Mouse (Mus musculus) lung, embryonic 14.5 days (tissue): ENCODE results near the gene Pth2. TPM values are rescaled to one million over a fixed set of nuclear protein-coding genes. Genes with fewer than 3 reads are reported as not detected.
A peak's percentile ranks its signal among the peaks of the same experiment; 100 is the strongest.

Experiments
- ATAC-seq: fragments of 200-750 bp; cut with Nextera tagmentation; 2 replicates; pipeline ENCODE4 v1.8.0; 2017; ENCODE audit warnings: mild to moderate bottlenecking, moderate TSS enrichment, moderate library complexity; ENCODE audit not compliant: insufficient read depth
- DNase-seq: peaks from one replicate; pipeline ENCODE4 v3.0.0-alpha.2; 2015
- H3K27ac ChIP-seq: fragments of 300-500 bp; sonication (generic); 2 replicates; pipeline ENCODE4 v1.5.1; 2014; ENCODE audit warnings: low read depth, mild to moderate bottlenecking, moderate library complexity
- H3K27me3 ChIP-seq: fragments of 300-500 bp; sonication (generic); 2 replicates; pipeline ENCODE4 v1.6.1; 2014; ENCODE audit warnings: low read length, control low read depth; ENCODE audit not compliant: insufficient read depth
- H3K36me3 ChIP-seq: fragments of 300-500 bp; sonication (generic); 2 replicates; pipeline ENCODE4 v1.6.1; 2014; ENCODE audit warnings: control low read depth; ENCODE audit not compliant: insufficient read depth
- H3K4me1 ChIP-seq: fragments of 300-500 bp; sonication (generic); 2 replicates; pipeline ENCODE4 v1.6.1; 2014; ENCODE audit warnings: antibody characterized with exemption, control low read depth; ENCODE audit not compliant: insufficient read depth
- H3K4me2 ChIP-seq: fragments of 300-500 bp; sonication (generic); 2 replicates; pipeline ENCODE4 v1.6.1; 2014; ENCODE audit warnings: mild to moderate bottlenecking
- H3K4me3 ChIP-seq: fragments of 300-500 bp; sonication (generic); 2 replicates; pipeline ENCODE4 v1.5.1; 2014; ENCODE audit warnings: low read depth, low read length
- H3K9ac ChIP-seq: fragments of 300-500 bp; sonication (generic); 2 replicates; pipeline ENCODE4 v1.6.1; 2014
- H3K9me3 ChIP-seq: fragments of 300-500 bp; sonication (generic); 2 replicates; pipeline ENCODE4 v1.6.1; 2016; ENCODE audit warnings: low read depth, low read length, control low read depth
- CTCF ChIP-seq: IDR thresholded peaks from 2 replicates; pipeline ENCODE4 v1.5.1; 2016; ENCODE audit warnings: antibody characterized with exemption, low read depth
- WGBS: fragments of 180-500 bp; shearing (Covaris S2); extraction: QIAGEN DNeasy Blood & Tissue Kit; methylation state at CpG from one replicate; pipeline ENCODE4 v1.1.7; 2014; 5-methylcytosine and 5-hydroxymethylcytosine counted together
- polyA plus RNA-seq: library from polyadenylated mRNA; unstranded; fragments of >200 nt; fragmentation: Nextera tagmentation; extraction: Ambion mirVana; gene quantifications from 2 replicates; pipeline ENCODE4 v1.2.1, GENCODE M21; 2014

The Pth2 gene
- polyA plus RNA-seq, 1 experiment from 2014 or later = not detected

- no peak for ATAC-seq
- Histone ChIP-seq H3K27ac (no peak overlapping the region), H3K9me3 (no peaks in the 10 kb centered on the region), H3K36me3 (peaks cover 35% of the 10 kb centered on the region; the same call in 1 of the 2 replicates), H3K4me3 (no peak overlapping the region), H3K27me3 (peaks cover 31% of the 10 kb centered on the region), H3K9ac (no peak overlapping the region), H3K4me1 (peaks cover 4% of the 10 kb centered on the region; the same call in 1 of the 2 replicates), H3K4me2 (no peak overlapping the region)
- 92% methylated on average over 6 of the region's 6 CpGs for WGBS
- no peak for DNase-seq
- TF ChIP-seq CTCF = no peak
Observed at GRCm38 (mm10) chr7:45160316-45160800, 20.4 kb upstream of the Pth2 start.

GRCm38 (mm10) chr7:45160866-45161265, 19.9 kb upstream of the Pth2 start:
- DNase-seq (no peak), ATAC-seq (no peak)
- no peak overlapping the region for H3K4me3 ChIP-seq
- no peak for TF ChIP-seq CTCF
- no peak overlapping the region for H3K9ac ChIP-seq
- H3K4me1 ChIP-seq = peaks cover 4% of the 10 kb centered on the region; the same call in 1 of the 2 replicates
- H3K4me2 ChIP-seq = no peak overlapping the region
- peaks cover 33% of the 10 kb centered on the region; the same call in 1 of the 2 replicates for H3K36me3 ChIP-seq
- no peaks in the 10 kb centered on the region for H3K9me3 ChIP-seq
- H3K27me3 ChIP-seq = peaks cover 36% of the 10 kb centered on the region
- no peak overlapping the region for H3K27ac ChIP-seq
- WGBS = 80% methylated on average over 3 of the region's 3 CpGs

DNA sequence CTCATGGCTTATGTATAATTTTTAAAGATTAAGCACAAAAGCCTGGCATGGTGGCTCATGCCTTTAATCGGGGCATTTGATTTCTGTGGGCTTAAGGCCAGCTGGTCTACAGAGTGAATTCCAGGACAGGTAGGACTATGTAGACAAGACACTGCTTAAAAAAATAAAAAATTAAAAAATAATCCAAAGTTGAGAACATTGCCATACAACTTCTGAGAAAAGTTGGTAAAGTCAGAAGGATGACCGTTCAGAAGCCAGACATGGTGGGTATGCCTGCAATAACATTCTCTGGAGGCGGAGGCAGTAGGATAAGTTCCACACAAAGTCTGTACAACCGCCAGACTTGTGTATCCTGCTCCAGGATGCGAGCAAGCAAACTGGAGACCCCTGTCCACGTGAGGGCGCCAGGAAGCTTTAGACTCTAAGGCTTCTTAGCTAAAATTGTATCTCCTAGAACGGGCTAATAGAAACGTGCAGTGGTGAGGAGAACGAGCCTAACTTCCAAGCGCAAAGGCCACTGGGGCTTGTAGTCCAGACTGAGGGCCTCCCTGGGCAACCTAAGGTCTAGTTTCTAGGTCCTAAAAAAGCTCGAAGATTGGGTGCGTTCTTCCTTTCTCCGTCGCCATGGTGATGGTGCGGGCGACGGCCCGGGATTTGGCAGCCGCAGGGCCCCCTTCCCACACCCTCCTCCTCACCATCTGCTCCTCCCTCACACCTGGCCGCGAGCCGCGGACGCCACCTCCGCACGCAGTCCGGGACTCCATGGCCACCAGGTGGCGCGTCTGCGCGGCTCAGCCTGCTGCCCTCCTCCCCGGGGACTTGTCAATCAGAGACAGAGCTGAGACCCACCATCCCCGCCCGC, 19.0 kb upstream of the Pth2 start:
- H3K27me3 ChIP-seq = peaks cover 46% of the 10 kb centered on the region
- H3K36me3 ChIP-seq = peaks cover 27% of the 10 kb centered on the region; the same call in 1 of the 2 replicates
- H3K9me3 ChIP-seq = no peaks in the 10 kb centered on the region
- DNase-seq (peak; percentile 96), ATAC-seq (peak; percentile 91)
- peak overlapping the region; percentile 72 for H3K4me2 ChIP-seq
- H3K4me1 ChIP-seq = peaks cover 4% of the 10 kb centered on the region; the same call in 1 of the 2 replicates
- peak; percentile 85 for TF ChIP-seq CTCF
- H3K4me3 ChIP-seq = peak overlapping the region; percentile 36
- H3K27ac ChIP-seq = no peak overlapping the region
- H3K9ac ChIP-seq = peak overlapping the region; percentile 45
- WGBS = 4% methylated on average over 35 of the region's 35 CpGs

DNA sequence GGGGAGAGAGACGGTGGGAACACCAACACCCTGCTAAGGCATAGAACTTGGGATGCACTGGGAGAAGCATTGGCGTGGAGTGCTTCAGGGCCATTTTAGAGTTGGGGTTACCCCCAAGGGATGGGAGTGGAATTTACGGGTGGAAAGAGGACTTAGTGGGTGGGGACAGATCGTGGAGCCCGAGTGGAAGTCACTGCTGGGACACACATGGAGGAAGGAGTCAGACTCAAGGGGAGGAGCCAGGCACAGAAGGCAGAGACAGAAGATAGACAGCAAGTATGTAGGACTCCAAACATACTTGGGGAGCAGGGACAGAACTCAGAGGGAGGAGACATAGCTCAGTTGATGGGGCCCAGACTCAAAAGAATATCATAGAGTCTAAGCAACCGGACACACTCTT, 18.2 kb upstream of the Pth2 start:
- 28% methylated on average over 6 of the region's 6 CpGs for WGBS
- peaks cover 4% of the 10 kb centered on the region; the same call in 1 of the 2 replicates for H3K4me1 ChIP-seq
- no peak for TF ChIP-seq CTCF
- peak overlapping the region; percentile 72 for H3K4me2 ChIP-seq
- DNase-seq (no peak), ATAC-seq (no peak; the same call in 1 of the 2 replicates)
- H3K36me3 ChIP-seq = peaks cover 27% of the 10 kb centered on the region; the same call in 1 of the 2 replicates
- H3K4me3 ChIP-seq = peak overlapping the region; percentile 36
- peaks cover 53% of the 10 kb centered on the region for H3K27me3 ChIP-seq
- H3K9me3 ChIP-seq = no peaks in the 10 kb centered on the region
- no peak overlapping the region for H3K9ac ChIP-seq
- H3K27ac ChIP-seq = no peak overlapping the region

- ATAC-seq (no peak), DNase-seq (no peak)
- 73% methylated on average over 9 of the region's 9 CpGs for WGBS
- H3K9ac ChIP-seq = no peak overlapping the region
- no peak overlapping the region for H3K27ac ChIP-seq
- no peak for TF ChIP-seq CTCF
- H3K27me3 ChIP-seq = peaks cover 58% of the 10 kb centered on the region
- peaks cover 22% of the 10 kb centered on the region; the same call in 1 of the 2 replicates for H3K36me3 ChIP-seq
- no peaks in the 10 kb centered on the region for H3K9me3 ChIP-seq
- H3K4me3 ChIP-seq = no peak overlapping the region
- H3K4me1 ChIP-seq = peaks cover 4% of the 10 kb centered on the region; the same call in 1 of the 2 replicates
- H3K4me2 ChIP-seq = no peak overlapping the region
Observed at GRCm38 (mm10) chr7:45162996-45163615, 17.7 kb upstream of the Pth2 start.

DNA sequence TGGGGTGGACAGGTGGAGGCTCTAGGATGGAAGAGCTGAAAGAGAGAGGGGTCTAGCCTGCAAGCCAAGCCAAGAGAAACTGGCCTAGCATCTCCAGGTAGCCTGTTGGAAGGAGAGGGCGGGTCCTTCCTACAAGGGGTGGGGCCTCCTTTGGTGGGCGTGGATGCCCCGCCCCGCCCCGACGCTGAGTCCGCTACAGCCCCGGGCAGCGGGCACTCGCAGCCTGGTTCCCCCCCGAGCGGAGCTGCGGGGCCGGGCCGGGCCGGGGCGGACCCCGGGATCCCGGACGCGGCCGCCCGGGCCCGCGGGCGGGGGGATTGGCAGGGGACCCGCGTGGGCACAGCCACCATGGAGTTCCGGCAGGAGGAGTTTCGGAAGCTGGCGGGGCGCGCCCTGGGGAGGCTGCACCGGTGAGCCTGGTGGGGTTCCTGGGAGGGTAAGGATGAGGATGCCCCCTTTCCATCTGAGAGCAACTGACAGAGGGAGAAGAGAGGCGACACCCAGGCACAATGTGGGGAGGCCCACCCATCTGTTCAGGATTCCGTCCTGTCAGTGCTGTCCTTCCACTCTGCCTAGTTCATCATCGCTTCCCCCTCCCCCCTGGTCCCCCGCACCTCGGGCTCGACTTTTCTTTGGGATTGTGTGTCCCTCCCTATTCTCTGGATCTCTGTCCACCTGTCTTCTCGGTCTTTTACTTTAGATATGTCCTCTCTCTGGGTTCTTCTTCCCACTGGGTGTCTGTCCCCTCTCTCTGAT, 16.9 kb upstream of the Pth2 start, which contains the start of gene Slc17a7:
Gene Slc17a7 (plus strand): TSS at position 215 of the 756 bp plus-strand sequence.
- peaks cover 15% of the 10 kb centered on the region; the same call in 1 of the 2 replicates for H3K36me3 ChIP-seq
- H3K9ac ChIP-seq = peak within 1 kb of the TSS; percentile 38
- DNase-seq = peak; percentile 60

More for the DNA sequence above, 16.9 kb upstream of the Pth2 start, which contains the start of gene Slc17a7:
- Histone ChIP-seq H3K4me2 (peak within 1 kb of the TSS; percentile 72), H3K4me3 (peak within 1 kb of the TSS; percentile 39), H3K27ac (no peak within 1 kb of the TSS), H3K4me1 (peaks cover 4% of the 10 kb centered on the region; the same call in 1 of the 2 replicates), H3K9me3 (peaks cover 2% of the 10 kb centered on the region; the same call in 1 of the 2 replicates), H3K27me3 (peaks cover 66% of the 10 kb centered on the region)
- 1% methylated on average over 39 of the region's 41 CpGs for WGBS
- no peak for TF ChIP-seq CTCF
- no peak for ATAC-seq
